ENCODE assay signal across 17 mouse cellular contexts in genomic region chr1:91064053-91064452, GRCm38 (mm10).
DNase-seq lines count a peak whose midpoint lies in the region; ATAC-seq and TF ChIP-seq lines count a peak whose summit lies in the region.
"Had no signal": no experiment of that assay in that cellular context is flagged by ENCODE, and none has a peak within 500 bp of the region (broad histone marks: within the 10 kb centered on the region; RNA-seq: fewer than 3 reads in every experiment).

No protein-coding gene starts in this region.

- ATAC-seq in monocyte, adult 5-6 weeks (replicated peaks; ENCODE audit: insufficient number of reproducible peaks, low FRiP score, low TSS enrichment, poor library complexity, severe bottlenecking), result no peak
- no peak for ATAC-seq in lung, postnatal 0 days
- ATAC-seq: forebrain, embryonic 13.5 days; midbrain, embryonic 15.5 days had no signal

- peak in 1 of 2 experiments; percentile 25 for DNase-seq in heart, adult 2 months
- DNase-seq in heart, adult 18-20 months, result no peak
- DNase-seq in layer of hippocampus, adult 2 months (ENCODE audit: low spot score in 2 of 2), result no peak
- DNase-seq in layer of hippocampus, postnatal 36 days, result no peak
- DNase-seq in lung, postnatal 0 days (ENCODE audit: low spot score), result no peak
- DNase-seq: cerebellum, adult 11-12 months; lung, embryonic 14.5 days; right cerebral cortex, adult 18-20 months; thymus, postnatal 14 days had no signal

- peaks cover 4% of the 10 kb centered on the region for H3K79me2 ChIP-seq in heart, adult 2 months (replicated peaks; ENCODE audit: control insufficient read depth, insufficient read depth, low read length)
- peaks cover 100% of the 10 kb centered on the region for H3K79me2 ChIP-seq in myocyte (ENCODE audit: control insufficient read depth, insufficient read depth)

- TF ChIP-seq EP300 in heart, adult 2 months (IDR thresholded peaks at IDR 0.05; ENCODE audit: insufficient read depth, low read depth, low read length), result no peak
- no peak for TF ChIP-seq EP300 in lung, postnatal 0 days (IDR thresholded peaks at IDR 0.05)

- TF ChIP-seq POLR2A in heart, adult 2 months (IDR thresholded peaks at IDR 0.05; ENCODE audit: insufficient read depth, low read depth, low read length), result no peak
- no peak for TF ChIP-seq POLR2A in bone marrow, adult 2 months (IDR thresholded peaks at IDR 0.05; ENCODE audit: borderline replicate concordance, control insufficient read depth, low read depth, low read length)
- no peak for TF ChIP-seq POLR2A in myocyte (IDR thresholded peaks at IDR 0.05; ENCODE audit: insufficient read length, low read depth)

- H3K36me3 ChIP-seq in heart, adult 2 months (ENCODE audit: control insufficient read depth, insufficient read depth, low read length), result peaks cover 17% of the 10 kb centered on the region
- no peaks in the 10 kb centered on the region for H3K36me3 ChIP-seq in myocyte (ENCODE audit: control insufficient read depth, insufficient read depth)
- no peaks in the 10 kb centered on the region for H3K36me3 ChIP-seq in lung, postnatal 0 days (ENCODE audit: insufficient read depth, low read length)
- H3K36me3 ChIP-seq: hindbrain, embryonic 13.5 days; limb, embryonic 15.5 days; midbrain, embryonic 15.5 days; stomach, embryonic 15.5 days had no signal

- no peaks in the 10 kb centered on the region for H3K9me3 ChIP-seq in lung, postnatal 0 days (ENCODE audit: low read length)
- H3K9me3 ChIP-seq: forebrain, embryonic 13.5 days; hindbrain, embryonic 13.5 days; limb, embryonic 15.5 days; midbrain, embryonic 15.5 days; stomach, embryonic 15.5 days had no signal

- 82% methylated on average over 2 of the region's 2 CpGs for WGBS in heart, adult 2 months
- 83% methylated on average over 2 of the region's 2 CpGs for WGBS in bone marrow, adult 2 months
- WGBS in lung, postnatal 0 days, result 95% methylated on average over 2 of the region's 2 CpGs

- TF ChIP-seq CTCF in heart, adult 2 months (IDR thresholded peaks at IDR 0.05), result no peak
- TF ChIP-seq CTCF in layer of hippocampus, adult 2 months (conservative IDR thresholded peaks at IDR 0.05), result no peak
- no peak for TF ChIP-seq CTCF in bone marrow, adult 2 months (IDR thresholded peaks at IDR 0.05; ENCODE audit: control insufficient read depth, insufficient read depth, low read length)
- no peak for TF ChIP-seq CTCF in lung, postnatal 0 days (IDR thresholded peaks at IDR 0.05)

- no peak overlapping the region for H3K4me3 ChIP-seq in heart, adult 2 months
- H3K4me3 ChIP-seq in layer of hippocampus, adult 2 months, result no peak overlapping the region
- H3K4me3 ChIP-seq in bone marrow, adult 2 months (replicated peaks; ENCODE audit: control insufficient read depth, low read depth, low read length), result no peak overlapping the region
- no peak overlapping the region for H3K4me3 ChIP-seq in myocyte
- no peak overlapping the region for H3K4me3 ChIP-seq in lung, postnatal 0 days (ENCODE audit: low read depth, low read length)
- H3K4me3 ChIP-seq: forebrain, embryonic 13.5 days; hindbrain, embryonic 13.5 days; limb, embryonic 15.5 days; midbrain, embryonic 15.5 days; stomach, embryonic 15.5 days had no signal

- peak overlapping the region; percentile 66 for H3K27ac ChIP-seq in heart, adult 2 months
- H3K27ac ChIP-seq in layer of hippocampus, adult 2 months, result peak overlapping the region; percentile 95
- H3K27ac ChIP-seq in bone marrow, adult 2 months (ENCODE audit: control insufficient read depth, insufficient read depth, low read depth, low read length, poor library complexity), result peak overlapping the region; percentile 17
- H3K27ac ChIP-seq in lung, postnatal 0 days (ENCODE audit: low read length), result no peak overlapping the region; the same call in 1 of the 2 replicates
- H3K27ac ChIP-seq: forebrain, embryonic 13.5 days; hindbrain, embryonic 13.5 days; limb, embryonic 15.5 days; midbrain, embryonic 15.5 days; stomach, embryonic 15.5 days had no signal

- peak overlapping the region; percentile 55 for H3K4me2 ChIP-seq in myocyte (ENCODE audit: low read depth)
- no peak overlapping the region for H3K4me2 ChIP-seq in lung, postnatal 0 days (replicated peaks; ENCODE audit: low read depth, low read length)
- H3K4me2 ChIP-seq: forebrain, embryonic 13.5 days; hindbrain, embryonic 13.5 days; limb, embryonic 15.5 days; lung, embryonic 14.5 days; midbrain, embryonic 15.5 days; stomach, embryonic 15.5 days had no signal

- no peak overlapping the region for H3ac ChIP-seq in myocyte (ENCODE audit: control insufficient read depth, insufficient read length)

- no peaks in the 10 kb centered on the region for H3K27me3 ChIP-seq in heart, adult 2 months (ENCODE audit: control insufficient read depth, insufficient read depth, low read length)
- no peaks in the 10 kb centered on the region for H3K27me3 ChIP-seq in myocyte (ENCODE audit: control insufficient read depth, insufficient read depth, insufficient read length)
- no peaks in the 10 kb centered on the region for H3K27me3 ChIP-seq in lung, postnatal 0 days (replicated peaks; ENCODE audit: insufficient read depth, low read length)
- H3K27me3 ChIP-seq: forebrain, embryonic 13.5 days; hindbrain, embryonic 13.5 days; limb, embryonic 15.5 days; midbrain, embryonic 15.5 days; stomach, embryonic 15.5 days had no signal

- H3K4me1 ChIP-seq in heart, adult 2 months (ENCODE audit: control insufficient read depth, insufficient read depth, low read length), result peaks cover 52% of the 10 kb centered on the region
- peaks cover 18% of the 10 kb centered on the region for H3K4me1 ChIP-seq in bone marrow, adult 2 months (ENCODE audit: control insufficient read depth, insufficient read depth, low read length)
- peaks cover 51% of the 10 kb centered on the region; the same call in 1 of the 2 replicates for H3K4me1 ChIP-seq in lung, postnatal 0 days (ENCODE audit: insufficient read depth, low read depth, low read length)

- H3K9ac ChIP-seq in heart, adult 2 months (ENCODE audit: low read depth, low read length), result no peak overlapping the region
- H3K9ac ChIP-seq in lung, postnatal 0 days (replicated peaks; ENCODE audit: low read depth), result no peak overlapping the region
- H3K9ac ChIP-seq: forebrain, embryonic 13.5 days; hindbrain, embryonic 13.5 days; limb, embryonic 15.5 days; lung, embryonic 14.5 days; midbrain, embryonic 15.5 days; stomach, embryonic 15.5 days had no signal

- intact Hi-C loops in heart, adult 2 months (cut with DNase I), result loop anchor here (5.0 kb wide), 1 partner anchor 33 kb away; no protein-coding TSS in a partner anchor

TF ChIP-seq in myocyte, 11 proteins besides CTCF, POLR2A, EP300 and RAD21:
- TF ChIP-seq POLR2AphosphoS2 (IDR thresholded peaks at IDR 0.05; ENCODE audit: insufficient read length, low read depth), result no peak
- peak in 1 of 3 experiments; percentile 30 for TF ChIP-seq MYOD1 (IDR thresholded peaks at IDR 0.05; ENCODE audit: control insufficient read depth in 1 of 3, insufficient read length in 2 of 3, low read depth in 2 of 3)
- no peak for TF ChIP-seq CEBPB (IDR thresholded peaks at IDR 0.05; ENCODE audit: insufficient read depth, poor library complexity, severe bottlenecking)
- no peak for TF ChIP-seq USF1 (IDR thresholded peaks at IDR 0.05; ENCODE audit: low read depth)
- TF ChIP-seq TCF12 (IDR thresholded peaks at IDR 0.05; ENCODE audit: insufficient read depth, poor library complexity, severe bottlenecking), result peak; percentile 63
- TF ChIP-seq SRF (IDR thresholded peaks at IDR 0.05; ENCODE audit: control insufficient read depth, insufficient read length, low read depth), result no peak
- TF ChIP-seq MYOG (IDR thresholded peaks at IDR 0.05; ENCODE audit: control insufficient read depth in 1 of 3, insufficient read depth in 1 of 3, insufficient read length in 2 of 3, low read depth in 2 of 3), result peak in 2 of 3 experiments; percentile 61 to 68
